ENCODE assay signal across 20 mouse cellular contexts in the genomic region with DNA sequence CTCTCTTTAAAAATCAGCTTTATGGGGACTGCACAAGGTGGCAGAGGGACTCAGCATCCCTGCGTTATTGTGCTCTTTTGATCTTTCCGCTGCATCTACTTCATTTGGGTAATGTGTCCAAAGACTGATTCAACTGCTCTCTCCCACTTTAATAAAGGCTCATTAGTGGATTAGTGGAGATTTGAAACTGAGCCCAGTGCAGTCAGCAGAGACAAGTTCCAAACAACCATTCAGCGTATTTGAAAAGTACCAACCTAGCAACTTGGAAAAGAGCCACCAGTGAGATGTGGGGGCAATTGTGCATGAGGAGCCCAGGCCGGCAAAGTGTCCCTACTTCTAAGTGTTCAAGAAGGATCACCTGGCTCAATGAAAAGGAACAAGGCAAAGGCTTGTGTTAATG.
DNase-seq lines count a peak whose midpoint lies in the region; ATAC-seq lines count a peak whose summit lies in the region.
"Had no signal": no experiment of that assay in that cellular context is flagged by ENCODE, and none has a peak within 500 bp of the region (broad histone marks: within the 10 kb centered on the region; RNA-seq: fewer than 3 reads in every experiment).

No protein-coding gene starts in this region.

- 76% methylated on average over 4 of the region's 4 CpGs for WGBS in hindbrain, embryonic 13.5 days
- WGBS in hindbrain, embryonic 12.5 days: 84% methylated on average over 4 of the region's 4 CpGs
- WGBS in forebrain, embryonic 14.5 days: 8% methylated on average over 4 of the region's 4 CpGs
- 63% methylated on average over 4 of the region's 4 CpGs for WGBS in midbrain, embryonic 13.5 days

- no peak overlapping the region for H3K4me2 ChIP-seq in hindbrain, embryonic 13.5 days
- no peak overlapping the region for H3K4me2 ChIP-seq in hindbrain, embryonic 12.5 days (replicated peaks)
- no peak overlapping the region for H3K4me2 ChIP-seq in forebrain, embryonic 14.5 days (ENCODE audit: low read length)
- H3K4me2 ChIP-seq in midbrain, embryonic 13.5 days (replicated peaks): no peak overlapping the region
- H3K4me2 ChIP-seq: embryonic facial prominence, embryonic 13.5 days; heart, embryonic 12.5 days; limb, embryonic 15.5 days; neural tube, embryonic 13.5 days had no signal

- H3K9me3 ChIP-seq in hindbrain, embryonic 13.5 days: no peaks in the 10 kb centered on the region
- no peaks in the 10 kb centered on the region for H3K9me3 ChIP-seq in hindbrain, embryonic 12.5 days (replicated peaks)
- no peaks in the 10 kb centered on the region for H3K9me3 ChIP-seq in forebrain, embryonic 14.5 days (replicated peaks; ENCODE audit: control insufficient read depth, low read length)
- no peaks in the 10 kb centered on the region for H3K9me3 ChIP-seq in midbrain, embryonic 13.5 days
- H3K9me3 ChIP-seq: embryonic facial prominence, embryonic 13.5 days; heart, embryonic 12.5 days; limb, embryonic 15.5 days; neural tube, embryonic 13.5 days had no signal

- no peak overlapping the region for H3K9ac ChIP-seq in hindbrain, embryonic 13.5 days
- no peak overlapping the region for H3K9ac ChIP-seq in hindbrain, embryonic 12.5 days
- no peak overlapping the region for H3K9ac ChIP-seq in forebrain, embryonic 14.5 days (ENCODE audit: low read length)
- no peak overlapping the region for H3K9ac ChIP-seq in midbrain, embryonic 13.5 days (replicated peaks)
- H3K9ac ChIP-seq: embryonic facial prominence, embryonic 13.5 days; heart, embryonic 12.5 days; limb, embryonic 15.5 days; neural tube, embryonic 13.5 days had no signal

- H3K4me3 ChIP-seq in hindbrain, embryonic 13.5 days: no peak overlapping the region
- H3K4me3 ChIP-seq in hindbrain, embryonic 12.5 days: no peak overlapping the region
- no peak overlapping the region for H3K4me3 ChIP-seq in forebrain, embryonic 14.5 days (ENCODE audit: low read depth, low read length)
- H3K4me3 ChIP-seq in midbrain, embryonic 13.5 days (replicated peaks): no peak overlapping the region
- H3K4me3 ChIP-seq: embryonic facial prominence, embryonic 13.5 days; heart, embryonic 12.5 days; limb, embryonic 15.5 days; neural tube, embryonic 13.5 days had no signal

- no peak overlapping the region for H3K27ac ChIP-seq in hindbrain, embryonic 13.5 days
- H3K27ac ChIP-seq in hindbrain, embryonic 12.5 days: no peak overlapping the region
- H3K27ac ChIP-seq in forebrain, embryonic 14.5 days (ENCODE audit: low read depth, low read length): no peak overlapping the region
- no peak overlapping the region for H3K27ac ChIP-seq in midbrain, embryonic 13.5 days
- H3K27ac ChIP-seq: embryonic facial prominence, embryonic 13.5 days; limb, embryonic 15.5 days; neural tube, embryonic 13.5 days had no signal

- DNase-seq in Muller cell, postnatal 12 days (ENCODE audit: inconsistent ontology term): peak; percentile 77
- DNase-seq in forebrain, embryonic 14.5 days (ENCODE audit: low spot score): peak; percentile 92
- no peak for DNase-seq in kidney, adult 18-20 months
- DNase-seq in urinary bladder, postnatal 14 days (ENCODE audit: low spot score): no peak
- DNase-seq: B cell, adult 2 months; cerebellum, adult 11 months; gastrocnemius, postnatal 36 days; heart, postnatal 4 days; kidney, adult 2 months; kidney, postnatal 36 days; lung, adult 18-20 months; lung, postnatal 36 days; thymus, postnatal 25 days had no signal

- H3K4me1 ChIP-seq in hindbrain, embryonic 13.5 days (replicated peaks): no peaks in the 10 kb centered on the region
- H3K4me1 ChIP-seq in hindbrain, embryonic 12.5 days: no peaks in the 10 kb centered on the region
- H3K4me1 ChIP-seq in forebrain, embryonic 14.5 days (ENCODE audit: control insufficient read depth, insufficient read depth, low read length): peaks cover 4% of the 10 kb centered on the region; the same call in 1 of the 2 replicates
- H3K4me1 ChIP-seq in midbrain, embryonic 13.5 days (replicated peaks): no peaks in the 10 kb centered on the region; the same call in 1 of the 2 replicates
- H3K4me1 ChIP-seq: heart, embryonic 12.5 days; neural tube, embryonic 13.5 days had no signal

- H3K36me3 ChIP-seq in hindbrain, embryonic 13.5 days: no peaks in the 10 kb centered on the region
- H3K36me3 ChIP-seq in hindbrain, embryonic 12.5 days: no peaks in the 10 kb centered on the region
- H3K36me3 ChIP-seq in forebrain, embryonic 14.5 days (ENCODE audit: control insufficient read depth, insufficient read depth, low read length): no peaks in the 10 kb centered on the region
- H3K36me3 ChIP-seq in midbrain, embryonic 13.5 days: no peaks in the 10 kb centered on the region
- H3K36me3 ChIP-seq: embryonic facial prominence, embryonic 13.5 days; heart, embryonic 12.5 days; limb, embryonic 15.5 days; neural tube, embryonic 13.5 days had no signal

- no peaks in the 10 kb centered on the region for H3K27me3 ChIP-seq in hindbrain, embryonic 13.5 days
- H3K27me3 ChIP-seq in hindbrain, embryonic 12.5 days: no peaks in the 10 kb centered on the region
- peaks cover 2% of the 10 kb centered on the region; the same call in 1 of the 2 replicates for H3K27me3 ChIP-seq in forebrain, embryonic 14.5 days (replicated peaks; ENCODE audit: control insufficient read depth, insufficient read depth, low read length)
- H3K27me3 ChIP-seq in midbrain, embryonic 13.5 days: no peaks in the 10 kb centered on the region
- H3K27me3 ChIP-seq: embryonic facial prominence, embryonic 13.5 days; heart, embryonic 12.5 days; limb, embryonic 15.5 days; neural tube, embryonic 13.5 days had no signal

- ATAC-seq in hindbrain, embryonic 13.5 days (ENCODE audit: low FRiP score): peak; percentile 43; the same call in 1 of the 2 replicates
- ATAC-seq in hindbrain, embryonic 12.5 days (ENCODE audit: low FRiP score): no peak
- ATAC-seq in forebrain, embryonic 14.5 days: peak; percentile 89
- peak; percentile 60; the same call in 1 of the 2 replicates for ATAC-seq in midbrain, embryonic 13.5 days

Comparison
In these comparisons a context has a peak if more than half of its experiments do, and no peak if none do; other contexts are left out.
1. DNase-seq: peak in Muller cell, postnatal 12 days (single experiment) and forebrain, embryonic 14.5 days (single experiment); none in kidney, adult 18-20 months (single experiment) and urinary bladder, postnatal 14 days (single experiment).